Mouse (Mus musculus) frontal cortex, postnatal 10 days (tissue): ENCODE measurements around the gene Cpvl.

Source experiments
- DNase-seq, 2 experiments: peaks; one replicate each; pipeline ENCODE4 v3.0.0; 2022; ENCODE audit warnings: low spot score in 2 of 2, mixed read lengths in 1 of 2

Cpvl gene

DNA sequence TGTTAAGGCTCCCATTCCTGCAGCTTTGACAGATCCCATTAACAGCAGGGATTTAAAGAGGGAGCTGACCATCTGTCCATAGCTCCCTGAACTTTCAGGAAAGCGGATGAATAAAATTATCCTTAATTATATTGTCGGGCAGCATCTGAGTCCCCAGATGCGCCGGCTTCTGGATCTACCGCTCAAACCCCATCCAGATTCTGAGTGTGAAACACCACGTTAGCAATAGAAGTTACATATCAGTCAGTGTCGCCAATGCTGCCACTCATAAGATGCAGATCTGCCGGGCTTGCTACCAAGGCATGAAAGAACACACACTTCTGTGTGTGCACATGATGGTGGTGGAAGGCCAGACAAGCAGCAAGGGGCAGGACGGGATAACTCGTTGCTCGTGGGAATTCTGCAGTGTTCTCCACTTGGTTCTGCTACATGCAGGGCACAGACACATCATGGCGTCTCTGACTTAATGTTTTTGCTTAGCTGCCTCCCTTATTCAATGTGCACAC is 6.2 kb downstream of the Cpvl start:
- DNase-seq = no peak

DNA sequence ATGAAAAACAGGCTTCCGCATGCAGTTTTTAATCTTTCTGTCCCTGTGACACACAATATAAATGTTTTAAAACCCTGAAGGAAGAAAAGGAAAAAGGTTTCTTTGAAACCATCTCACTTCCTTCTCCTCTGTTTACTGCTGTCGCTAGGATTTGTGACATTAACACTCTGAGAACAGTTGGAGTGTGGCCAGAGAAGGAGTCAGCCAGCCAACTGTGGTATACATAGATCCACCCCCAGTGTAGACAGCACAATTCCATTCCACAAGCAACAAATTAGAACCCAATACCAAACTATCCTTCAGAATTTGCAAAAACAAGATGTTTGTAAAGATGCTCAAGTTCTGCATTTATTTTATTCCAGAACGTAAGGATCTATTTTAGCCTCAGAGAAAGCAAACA is 6.7 kb downstream of the Cpvl start:
- no peak for DNase-seq

DNA sequence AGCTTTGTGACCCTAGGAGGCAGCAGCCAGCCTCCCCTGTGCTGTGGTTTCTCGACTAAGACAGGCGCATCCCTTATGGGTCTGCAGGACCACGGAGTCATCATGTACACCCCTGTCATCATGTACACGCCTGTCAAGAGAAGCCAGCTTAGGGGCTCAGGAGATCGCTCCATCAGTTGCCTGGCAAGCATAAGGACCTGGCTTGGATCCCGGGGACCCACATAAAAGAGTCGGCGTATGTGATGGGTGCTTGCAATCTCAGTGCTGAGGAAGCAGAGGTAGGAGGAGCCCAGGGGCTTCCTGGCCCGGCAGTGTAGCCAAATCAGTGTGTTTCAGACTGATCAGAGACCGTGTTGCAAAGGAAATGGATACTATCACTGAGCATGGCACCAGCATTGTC is 9.4 kb downstream of the Cpvl start:
- no peak for DNase-seq

DNA sequence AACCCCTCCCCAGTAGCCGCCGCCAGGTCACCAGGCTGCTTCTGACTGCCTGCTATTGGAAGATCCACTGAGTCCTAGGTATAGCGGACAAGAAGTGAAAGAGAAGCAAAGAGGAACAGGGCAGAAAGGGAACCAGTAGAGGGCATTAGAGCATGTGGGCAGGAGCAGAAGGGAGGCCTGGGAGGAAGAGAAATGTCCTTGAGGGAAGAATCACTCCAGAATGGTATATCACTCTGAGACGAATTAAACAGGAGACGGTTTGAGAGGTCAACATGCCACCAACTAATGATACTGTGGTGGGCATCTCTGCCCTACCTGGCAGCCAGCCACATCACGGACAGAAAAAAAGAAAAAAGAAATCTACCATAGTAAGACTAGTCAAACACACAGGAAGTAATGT is 9.9 kb downstream of the Cpvl start:
- no peak for DNase-seq

DNA sequence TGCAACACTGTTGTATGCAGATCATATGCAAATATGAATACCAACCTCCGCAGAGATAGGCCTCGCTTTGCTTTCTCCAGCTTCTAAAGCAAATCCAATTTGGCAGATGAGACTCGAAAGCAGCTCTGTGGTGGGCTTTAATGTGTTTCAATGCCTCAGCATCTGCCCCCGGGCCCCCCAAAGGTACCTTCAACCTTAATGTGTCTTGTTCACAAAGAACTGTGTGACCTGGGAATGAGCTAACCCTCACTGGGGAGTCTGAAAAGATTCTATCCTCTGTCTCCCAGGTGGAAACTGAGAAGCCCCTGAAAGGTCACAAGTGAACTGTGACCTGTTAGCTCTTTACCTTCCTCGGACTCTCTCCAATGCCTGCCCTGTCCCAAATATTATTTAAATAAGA is 11.9 kb downstream of the Cpvl start:
- no peak for DNase-seq

DNA sequence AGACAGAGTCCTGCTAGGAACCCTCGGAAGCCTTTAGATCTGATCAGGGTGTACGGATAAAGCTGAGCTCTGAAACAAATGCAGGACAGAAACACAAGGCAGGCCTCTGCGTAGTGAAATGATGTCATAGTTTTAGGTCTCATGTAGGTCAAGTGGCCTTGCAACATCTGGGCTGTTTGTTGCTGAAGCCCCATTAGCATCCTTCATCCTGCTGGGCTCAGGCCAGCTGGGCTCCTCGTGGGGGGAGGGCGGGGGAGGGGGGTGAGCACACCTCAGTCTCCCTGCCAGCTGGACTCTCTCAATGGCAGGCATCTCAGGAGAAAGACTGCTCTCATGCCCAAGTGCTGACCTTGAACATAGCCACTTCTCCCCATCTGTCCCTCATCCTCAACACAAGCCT is 12.6 kb downstream of the Cpvl start:
- no peak for DNase-seq

DNA sequence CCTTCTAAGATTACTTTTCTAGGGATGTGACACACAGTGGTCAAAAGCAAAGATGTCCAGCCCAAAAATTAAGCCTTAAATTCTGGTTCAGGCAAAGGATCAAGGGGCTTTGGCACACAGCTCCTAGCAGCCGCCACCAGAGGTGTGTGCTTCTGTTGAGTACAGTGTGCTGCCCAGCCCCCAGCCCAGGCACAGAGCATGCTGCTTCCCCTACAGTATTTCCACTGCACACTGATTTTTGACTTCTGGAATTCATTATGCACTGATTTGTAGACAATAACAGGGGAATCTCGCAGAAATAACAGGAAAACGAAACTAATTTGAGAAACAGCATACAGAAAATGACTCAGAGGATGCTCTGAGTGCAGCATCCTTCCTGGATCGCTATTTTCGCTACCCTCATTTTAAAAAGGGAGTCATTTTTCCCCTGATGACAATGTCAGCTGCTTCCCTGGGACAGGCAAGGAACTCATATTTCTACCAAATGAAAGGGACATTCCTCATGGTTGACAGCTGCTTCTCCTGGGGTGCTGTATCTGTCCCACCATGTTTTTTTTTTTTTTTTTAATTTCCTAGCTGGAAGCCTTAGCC is 14.5 kb downstream of the Cpvl start:
- no peak for DNase-seq

DNA sequence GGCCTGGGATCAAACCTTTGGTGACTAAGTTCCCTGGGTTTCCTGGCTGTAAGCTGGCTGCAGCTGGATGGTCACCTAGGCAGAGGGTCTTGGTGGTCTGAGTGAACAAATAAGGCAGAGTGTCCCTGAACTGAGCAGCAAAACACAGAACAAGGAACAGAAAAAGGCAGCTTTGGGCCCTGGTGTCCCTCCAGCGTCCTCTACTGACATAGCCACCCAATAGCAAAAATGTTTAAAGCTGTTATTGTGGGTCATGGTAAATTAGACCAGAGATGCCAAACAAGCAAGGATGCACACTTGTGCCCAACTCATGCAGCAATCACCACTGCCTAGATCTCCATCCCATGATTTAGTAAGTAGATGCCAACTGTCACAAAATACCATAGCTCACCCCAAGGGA is 16.5 kb downstream of the Cpvl start:
- DNase-seq = no peak

DNA sequence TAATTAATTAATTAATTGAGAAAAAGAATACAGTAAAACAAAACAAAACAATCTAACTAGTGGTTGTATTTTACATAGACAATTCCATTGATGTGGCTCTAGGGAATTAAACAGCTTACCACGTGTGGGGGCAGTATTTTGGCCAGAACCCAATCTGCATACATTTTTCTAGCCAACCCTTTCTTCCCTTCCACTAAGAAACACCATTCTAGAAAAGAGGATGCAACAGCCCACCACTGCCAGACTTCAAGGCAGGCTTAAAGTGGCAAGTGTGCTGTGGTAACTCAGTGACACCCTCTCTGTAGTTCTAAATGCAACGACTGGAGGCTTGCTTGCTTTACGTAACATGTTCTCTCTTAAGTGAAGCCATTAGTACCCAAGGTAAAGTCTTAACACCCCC is 18.6 kb downstream of the Cpvl start:
- DNase-seq = no peak

DNA sequence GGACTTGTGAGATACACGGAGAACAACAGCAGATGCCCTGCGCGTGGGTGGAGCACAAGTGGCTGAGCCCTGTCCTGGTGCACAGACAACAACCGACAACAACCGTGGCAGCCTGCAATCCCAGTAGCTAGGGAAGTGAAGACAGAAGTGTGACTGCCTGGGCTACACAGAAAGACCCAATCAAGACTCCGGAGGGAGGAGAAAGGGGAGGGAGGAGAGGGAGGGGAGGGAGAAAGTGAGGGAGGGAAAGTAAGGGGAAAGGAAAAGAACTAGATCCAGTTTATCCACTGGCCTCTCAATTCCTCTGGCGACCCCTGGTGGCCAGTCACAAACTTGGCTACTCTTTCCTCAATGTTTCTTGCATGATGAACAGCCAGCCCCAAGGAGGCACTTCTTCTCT is 20.1 kb downstream of the Cpvl start:
- peak; percentile 55 to 75 for DNase-seq

DNA sequence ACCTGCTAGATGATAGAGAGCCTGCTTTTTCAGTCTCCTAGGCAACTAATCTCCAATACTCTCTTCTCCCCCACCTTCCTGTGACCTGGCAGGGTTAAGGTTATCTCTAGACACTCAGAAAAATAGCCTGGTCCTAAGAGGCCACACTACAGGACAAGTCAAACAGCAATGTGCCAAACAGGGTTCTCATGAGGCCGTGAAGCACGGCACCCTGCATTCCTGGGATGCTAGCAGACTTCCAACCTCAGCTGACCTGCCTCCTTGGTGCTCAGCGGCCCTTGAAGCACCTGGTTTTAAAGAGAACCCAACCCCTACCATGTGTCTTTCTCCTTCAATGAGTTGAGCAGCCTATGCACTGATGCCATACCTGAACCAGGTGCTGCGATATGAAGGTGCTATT is 22.0 kb downstream of the Cpvl start:
- no peak for DNase-seq

DNA sequence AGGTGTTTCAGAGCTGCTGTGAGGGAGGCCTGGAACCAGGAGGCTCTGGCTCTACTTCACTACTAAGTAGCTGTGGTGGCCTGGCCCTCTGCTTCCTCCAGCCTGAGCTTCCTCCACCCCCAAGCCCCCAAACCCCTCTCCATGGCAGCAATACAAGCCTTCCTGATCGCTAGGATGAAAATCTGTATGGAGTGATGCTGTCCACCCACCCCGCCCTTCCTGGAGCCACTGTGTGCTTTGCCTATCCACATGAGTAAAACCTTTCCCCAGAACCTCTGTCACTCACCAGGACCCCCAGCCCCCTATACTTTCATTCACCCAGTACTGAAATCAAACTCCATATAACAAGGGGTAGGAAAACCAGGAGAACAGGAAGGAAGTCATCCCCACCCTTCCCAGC is 22.6 kb downstream of the Cpvl start:
- no peak for DNase-seq

DNA sequence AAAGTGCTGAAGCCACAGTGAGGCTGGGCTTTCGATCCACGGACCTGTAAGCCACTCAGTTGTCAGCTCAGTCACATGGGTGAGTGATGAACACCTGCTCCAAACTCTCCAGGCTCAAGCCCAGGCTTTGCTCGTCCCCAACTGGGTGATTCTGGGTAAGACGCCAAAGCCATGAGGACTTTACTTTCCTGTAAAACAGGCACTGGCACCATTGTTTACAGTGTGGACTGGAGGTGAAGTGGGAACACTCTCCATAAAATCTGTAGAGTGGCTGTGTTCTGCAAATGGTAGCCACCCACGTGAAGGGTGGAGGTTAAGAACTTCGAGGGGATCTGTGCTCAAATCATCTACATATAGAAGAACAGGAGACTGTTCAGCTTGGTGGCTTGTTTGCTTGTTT is 23.2 kb downstream of the Cpvl start:
- no peak for DNase-seq

DNA sequence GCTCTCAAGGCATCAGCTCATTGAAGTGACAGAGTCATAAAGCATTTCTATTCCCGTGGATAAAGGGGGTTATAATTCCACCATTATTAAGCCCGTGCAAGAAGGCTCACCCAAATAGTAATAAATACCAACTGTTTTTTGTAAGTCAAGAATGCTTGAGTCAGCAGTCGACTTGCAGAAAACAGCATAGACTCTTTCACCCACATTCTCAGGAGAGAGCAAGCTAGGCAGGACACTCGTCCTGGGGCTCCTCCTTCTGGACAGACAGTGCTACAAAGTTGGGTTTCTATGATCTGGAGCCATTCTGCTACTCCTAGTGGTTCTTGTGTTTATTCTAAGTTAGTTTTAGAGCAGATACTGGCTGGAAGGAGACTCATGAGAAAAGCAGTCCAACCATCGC is 24.4 kb downstream of the Cpvl start:
- peak in 1 of 2 experiments; percentile 43 for DNase-seq

DNA sequence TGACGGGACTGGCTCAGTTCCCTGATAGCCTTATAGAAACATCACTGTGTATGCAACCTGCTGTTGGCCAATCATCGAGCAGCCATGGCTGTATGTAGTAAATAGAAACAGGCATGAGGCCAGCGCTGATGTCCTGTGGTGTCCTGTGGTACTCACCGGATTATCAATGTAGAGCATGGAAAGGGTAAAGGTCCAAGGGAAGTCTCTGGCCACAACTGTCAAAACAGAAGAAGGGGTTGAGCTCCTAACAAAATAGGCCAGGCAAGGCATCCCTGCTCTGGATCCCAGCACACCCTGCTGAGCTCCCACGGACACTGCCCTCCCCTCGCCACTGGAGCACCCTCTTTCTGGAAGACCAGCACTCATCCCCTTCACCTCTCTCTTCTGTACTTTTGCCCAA is 25.1 kb downstream of the Cpvl start:
- DNase-seq = no peak

DNA sequence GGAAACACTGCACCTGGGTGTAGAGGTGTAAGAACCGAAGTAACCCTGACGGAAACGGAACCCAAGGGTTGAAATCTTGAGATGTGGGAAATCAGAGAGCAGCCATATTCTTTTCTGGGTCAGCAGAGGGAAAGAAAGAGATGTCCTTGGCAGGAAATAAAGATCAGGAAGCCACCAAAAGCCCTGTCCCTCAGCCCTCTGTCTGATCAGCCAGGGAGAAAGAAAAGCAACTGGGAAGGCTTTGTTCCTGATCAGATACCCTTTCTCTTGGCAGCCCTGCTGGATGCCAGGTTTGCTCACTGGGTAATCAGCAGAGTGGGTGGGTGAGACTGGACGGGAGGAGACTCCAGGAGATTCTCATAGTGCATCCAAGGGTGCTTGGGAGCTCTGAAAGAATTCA is 27.1 kb downstream of the Cpvl start:
- DNase-seq = no peak

DNA sequence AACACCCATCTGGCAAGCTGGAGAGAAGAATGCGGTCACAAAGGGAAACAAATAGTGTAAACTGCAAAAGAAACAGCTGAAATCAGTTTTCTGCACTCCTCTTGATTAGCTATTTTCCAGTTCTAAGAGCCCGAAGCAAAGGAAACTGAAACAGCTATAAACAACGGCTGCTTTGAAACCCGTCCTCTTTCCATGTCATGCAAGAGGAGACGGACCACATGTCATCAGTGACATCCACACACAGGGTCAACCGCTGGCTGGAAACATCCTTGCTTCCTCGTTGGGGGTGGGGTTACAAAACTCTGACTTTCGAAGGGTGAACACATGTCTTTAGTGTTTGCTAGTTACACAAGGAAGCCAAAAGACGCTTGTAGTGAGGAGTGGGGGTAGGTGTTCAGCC is 27.6 kb downstream of the Cpvl start:
- DNase-seq = no peak

DNA sequence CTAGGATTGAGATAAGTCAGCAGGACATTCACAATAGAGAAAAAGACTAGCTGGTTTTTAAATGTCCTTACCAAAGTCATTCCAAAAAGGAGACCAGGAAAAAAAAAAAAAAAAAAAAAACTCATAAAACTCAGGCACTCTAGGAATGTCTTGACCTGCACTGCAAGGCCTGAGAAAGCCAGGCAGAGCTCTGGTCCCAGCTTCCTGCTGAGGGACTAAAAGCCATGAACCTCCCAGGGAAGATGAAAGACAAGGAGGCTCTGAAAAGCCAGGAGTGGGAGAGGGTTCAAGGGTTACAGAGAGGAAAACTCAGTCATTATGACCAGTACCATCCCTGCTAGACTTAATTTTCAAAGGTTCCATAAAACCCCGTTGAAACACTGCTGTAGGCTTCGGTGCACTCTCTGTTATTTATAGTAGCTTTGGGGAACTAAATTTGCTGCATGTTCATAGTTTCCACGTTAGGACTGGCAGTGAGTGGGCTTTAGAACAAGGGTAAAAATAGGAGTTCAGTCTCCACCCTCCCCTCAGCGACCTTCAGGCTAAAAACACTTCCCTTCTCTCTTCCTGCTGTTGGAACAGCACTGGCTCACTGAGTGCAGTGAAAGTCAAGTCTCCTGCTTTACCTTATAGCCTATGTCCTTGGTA is 30.0 kb downstream of the Cpvl start:
- no peak for DNase-seq

DNA sequence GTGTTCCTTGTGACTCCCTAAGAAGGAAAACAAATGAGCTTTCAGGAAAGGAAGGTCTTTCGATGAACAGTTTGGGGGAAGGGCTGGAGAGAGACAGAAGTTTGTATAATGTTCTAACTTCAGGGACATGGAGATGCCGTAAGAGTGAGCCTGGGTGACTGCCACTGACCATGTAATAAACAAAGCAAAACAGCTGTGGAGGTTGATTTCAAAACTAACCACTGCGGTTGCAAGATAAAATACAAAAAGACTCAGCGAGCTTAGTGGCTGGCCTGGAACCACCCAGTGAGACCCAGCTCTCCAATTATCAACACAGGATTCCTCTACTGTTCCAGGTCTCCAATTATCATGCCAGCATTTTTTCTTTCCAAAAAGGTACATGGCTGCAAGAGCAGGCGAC is 33.6 kb downstream of the Cpvl start:
- no peak for DNase-seq

DNA sequence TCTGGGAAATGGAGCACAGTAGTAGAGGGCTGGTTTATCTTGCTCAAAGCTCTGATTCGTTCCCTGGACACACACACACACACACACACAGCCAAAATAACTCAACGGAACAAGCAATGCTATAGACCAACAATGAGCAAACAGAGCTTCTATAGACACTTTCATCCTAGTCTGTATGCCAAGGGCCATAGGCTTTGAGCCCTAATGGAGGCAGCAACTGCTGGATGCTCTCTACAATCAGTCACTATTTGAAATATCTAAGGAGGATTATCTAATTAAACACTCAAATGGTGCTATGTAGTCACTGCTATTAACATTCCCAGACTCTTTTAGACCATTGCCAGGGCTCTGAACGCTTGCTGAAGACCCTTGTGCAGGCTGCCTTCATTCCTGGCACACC is 34.1 kb downstream of the Cpvl start:
- DNase-seq = no peak

DNA sequence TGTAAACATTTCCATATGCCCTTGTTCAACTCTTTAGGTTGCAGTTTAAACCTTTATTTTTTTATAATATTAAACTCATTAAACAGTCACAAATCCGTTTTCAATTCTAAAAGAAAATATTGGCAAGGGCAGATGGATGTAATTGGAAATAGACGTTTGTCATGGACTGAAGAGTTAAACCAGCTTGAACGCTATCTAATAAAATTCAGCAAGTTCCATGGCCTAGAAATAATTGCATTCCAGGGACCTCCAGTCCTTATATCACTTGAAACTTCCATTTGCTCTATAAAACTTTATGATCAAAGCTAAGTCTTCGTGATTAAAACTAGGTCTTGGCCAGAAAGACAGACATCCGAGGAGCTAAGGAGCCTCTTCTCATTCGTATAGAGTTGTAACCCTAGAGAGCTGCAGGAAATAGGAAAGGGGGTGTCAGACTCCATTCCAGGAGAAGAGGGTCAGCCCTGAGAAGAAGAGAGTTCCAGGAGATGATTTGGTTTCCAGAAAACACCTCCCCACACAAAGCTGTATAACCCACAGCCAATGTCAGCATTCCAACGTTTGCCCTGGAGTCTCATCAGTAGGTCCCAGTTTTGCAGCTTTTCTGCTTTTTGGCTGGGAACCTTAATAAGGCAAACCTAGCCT is 36.2 kb downstream of the Cpvl start:
- DNase-seq = no peak

DNA sequence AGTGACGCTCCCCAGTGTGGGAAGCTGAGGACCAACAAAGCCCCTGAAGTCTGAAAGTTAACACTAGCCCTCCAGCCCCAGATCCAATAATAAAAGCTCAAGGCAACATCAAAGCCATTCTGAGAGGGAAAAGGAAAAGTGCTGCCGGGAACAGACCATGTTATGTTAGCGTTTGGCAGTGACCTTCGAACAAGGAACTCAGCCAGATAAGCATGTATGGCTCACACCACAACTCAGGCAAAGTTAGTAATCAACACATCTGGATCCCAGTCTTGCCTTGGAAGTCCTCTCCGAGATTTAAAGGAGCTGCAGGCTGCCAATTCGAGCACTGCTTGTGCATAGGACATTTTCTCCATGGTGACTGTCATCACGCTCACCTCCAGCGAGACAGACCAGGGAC is 38.7 kb downstream of the Cpvl start:
- DNase-seq = no peak

DNA sequence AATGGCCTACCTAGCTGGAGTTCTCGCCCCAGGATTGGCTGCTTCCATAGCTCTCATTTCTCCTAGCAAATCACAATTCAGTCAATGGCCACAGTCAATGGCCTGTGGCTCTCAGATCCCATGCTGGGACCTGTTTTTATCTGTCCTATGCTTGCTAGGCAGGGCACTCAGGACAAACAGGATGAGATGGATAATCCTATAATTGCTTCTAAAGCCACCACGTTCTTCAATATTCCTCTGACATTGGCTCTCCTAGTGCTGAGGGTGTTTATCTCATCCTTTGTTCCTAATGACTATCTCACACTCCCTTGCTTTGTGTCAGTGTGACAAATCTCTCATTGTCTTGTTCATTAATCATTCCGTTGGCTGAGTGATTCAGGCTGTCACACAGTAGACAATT is 39.5 kb downstream of the Cpvl start:
- DNase-seq = no peak
